Mouse (Mus musculus) c-Kit-positive CD71-negative TER-119-negative erythroid progenitor cells, embryonic 14.5 days (primary cell): Measurements from ENCODE around the gene Sel1l2.
"Not testable (repeated sequence)": the region's sequence is repeated elsewhere in the genome, so short reads cannot be mapped to it uniquely, and the experiment has no call there.

Experiments
- DNase-seq: peaks from one replicate; pipeline ENCODE4 v3.0.0-alpha.2; 2013; ENCODE audit warnings: low read depth

The Sel1l2 gene

GRCm38 (mm10) chr2:140214519-140215027, 174.9 kb downstream of the Sel1l2 start:
- no peak for DNase-seq

- DNase-seq: no peak
Measured at GRCm38 (mm10) chr2:140203756-140204155, 185.8 kb downstream of the Sel1l2 start.

- DNase-seq: no peak
Measured at GRCm38 (mm10) chr2:140202573-140202972, 186.9 kb downstream of the Sel1l2 start.

- no peak for DNase-seq
Measured at GRCm38 (mm10) chr2:140200713-140201112, 188.8 kb downstream of the Sel1l2 start.

- not testable (repeated sequence) for DNase-seq
Measured at GRCm38 (mm10) chr2:140185685-140186210, 203.8 kb downstream of the Sel1l2 start.
